Mouse (Mus musculus) adrenal gland, postnatal 14 days (tissue): ENCODE data around the gene Zer1. TPM values are rescaled to one million over a fixed set of nuclear protein-coding genes. Genes with fewer than 3 reads are reported as not detected.
A peak's percentile ranks its signal among the peaks of the same experiment; 100 is the strongest.
"Not testable (repeated sequence)": the region's sequence is repeated elsewhere in the genome, so short reads cannot be mapped to it uniquely, and the experiment has no call there.

ENCODE experiments used
- DNase-seq: peaks from one replicate; pipeline ENCODE4 v3.0.0; 2021; ENCODE audit warnings: mixed read lengths
- total RNA-seq: library from RNA; stranded (reverse); gene quantifications from 2 replicates; pipeline ENCODE4 v1.2.3, GENCODE M21; 2021

Zer1 gene
- total RNA-seq, 1 experiment from 2014 or later, result 32.4 TPM

DNA sequence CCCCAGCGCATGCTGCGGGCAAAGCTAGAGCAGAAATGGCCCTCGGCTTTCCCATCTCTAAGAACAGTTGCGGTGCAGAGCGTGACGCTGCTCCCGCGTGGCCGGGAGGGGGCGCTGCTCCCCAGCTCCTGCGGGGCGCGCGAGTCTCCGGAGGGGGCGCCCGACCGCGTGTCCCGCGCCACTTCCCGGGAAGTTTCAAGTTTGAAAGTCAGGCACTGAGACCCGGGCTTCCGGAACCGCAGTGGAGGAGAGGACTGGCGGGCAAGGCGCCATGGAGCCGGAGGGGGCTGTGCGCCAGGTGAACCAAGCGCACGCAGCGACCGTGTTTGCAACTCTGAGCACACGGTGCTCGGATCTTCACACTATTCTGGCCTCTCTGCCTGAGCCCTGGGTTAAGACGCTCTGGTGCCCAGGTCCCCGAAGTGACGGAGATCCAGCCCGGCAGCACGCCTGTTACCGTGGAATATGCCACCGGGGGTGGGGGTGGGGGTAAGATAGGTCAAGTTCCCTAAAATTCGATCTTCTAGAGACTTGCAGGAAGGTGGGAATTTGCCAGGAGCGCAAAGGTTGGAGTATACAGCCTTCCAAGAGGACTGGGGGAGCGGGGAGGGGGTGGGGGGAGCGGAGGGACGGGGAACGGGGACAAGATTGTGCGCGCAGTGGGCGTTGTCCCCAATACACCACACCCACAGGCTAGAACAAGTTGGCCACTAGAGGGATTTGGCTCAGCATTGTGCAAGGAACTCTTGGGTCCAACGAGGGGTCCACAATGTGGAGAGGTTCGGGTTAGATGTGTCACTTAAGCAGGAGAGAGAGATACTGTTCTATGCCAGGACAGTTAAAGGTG is 46.7 kb downstream of the Zer1 start, which contains the start of gene Pkn3:
Gene Pkn3 (plus strand): TSS at position 183 of the 847 bp plus-strand sequence.
- DNase-seq, result peak; percentile 93

DNA sequence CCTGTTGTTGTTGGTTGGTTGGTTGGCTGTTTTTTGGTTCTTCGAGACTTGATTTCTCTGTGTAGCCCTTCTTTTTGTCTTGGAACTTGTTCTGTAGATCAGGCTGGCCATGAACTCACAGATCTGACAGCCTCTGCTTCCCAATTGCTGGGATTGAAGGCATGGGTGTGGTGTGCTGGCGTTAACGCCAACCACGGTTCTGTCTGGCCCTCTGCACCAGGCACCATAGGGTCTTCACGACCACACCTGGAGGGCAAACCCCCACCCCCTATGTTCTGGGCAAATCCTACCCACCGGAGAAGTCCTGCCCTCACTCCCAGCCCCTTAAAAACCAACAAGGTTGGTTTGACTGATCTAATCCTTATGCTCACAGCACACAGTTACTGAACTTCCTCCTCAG is 47.4 kb downstream of the Zer1 start:
- no peak for DNase-seq

DNA sequence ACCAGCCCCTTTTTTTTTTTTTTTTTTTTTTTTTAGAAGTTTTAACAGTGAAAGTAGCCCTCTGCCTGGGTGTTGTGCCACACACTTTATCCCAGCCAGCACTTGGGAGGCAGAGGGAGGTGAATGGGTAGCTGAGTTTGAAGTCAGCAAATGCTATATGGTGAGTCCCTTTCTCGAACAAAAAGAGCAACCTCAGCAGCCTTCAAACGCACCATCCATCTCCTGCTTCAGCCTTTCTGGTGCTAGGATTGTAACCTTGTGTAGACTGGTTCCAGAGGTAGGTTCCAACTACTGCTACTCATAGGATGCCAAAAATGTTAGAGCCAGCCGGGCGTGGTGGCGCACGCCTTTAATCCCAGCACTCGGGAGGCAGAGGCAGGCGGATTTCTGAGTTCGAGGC is 47.9 kb downstream of the Zer1 start:
- no peak for DNase-seq

DNA sequence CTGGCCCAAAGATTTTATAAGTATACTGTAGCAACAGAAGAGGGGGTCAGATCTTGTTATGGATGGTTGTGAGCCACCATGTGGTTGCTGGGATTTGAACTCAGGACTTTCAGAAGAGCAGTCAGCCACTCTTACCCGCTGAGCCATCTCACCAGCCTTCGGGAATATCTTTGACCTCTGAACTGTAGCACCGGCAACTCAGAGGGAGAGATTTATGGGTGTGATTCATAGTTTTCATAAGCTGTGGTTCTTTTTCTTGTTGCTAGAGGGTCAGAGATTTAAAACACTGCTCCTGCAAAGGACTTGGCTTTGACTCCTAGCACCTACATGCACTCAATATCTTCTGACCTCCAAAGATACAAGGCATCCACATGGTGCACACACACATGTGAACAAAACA is 48.8 kb downstream of the Zer1 start:
- DNase-seq, result peak; percentile 45

DNA sequence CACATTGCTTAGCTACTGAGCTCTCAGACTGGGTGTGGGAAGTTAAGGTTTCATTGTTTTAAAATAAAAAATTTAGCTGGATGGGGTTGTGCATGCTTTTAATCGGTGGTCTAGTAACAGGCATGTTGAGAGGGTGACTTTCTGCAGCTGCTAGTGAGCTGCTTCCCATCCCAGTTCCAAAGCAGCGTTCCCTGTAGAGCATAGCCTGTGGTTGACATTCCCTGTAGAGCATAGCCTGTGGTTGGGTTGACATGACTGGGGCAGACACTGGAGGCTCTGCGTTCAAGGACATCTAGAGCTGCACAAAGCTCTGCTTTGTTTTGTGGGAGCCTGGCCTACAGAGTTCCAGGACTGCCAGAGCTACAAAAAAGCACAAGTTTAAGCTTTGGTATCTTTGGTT is 51.1 kb downstream of the Zer1 start:
- no peak for DNase-seq

DNA sequence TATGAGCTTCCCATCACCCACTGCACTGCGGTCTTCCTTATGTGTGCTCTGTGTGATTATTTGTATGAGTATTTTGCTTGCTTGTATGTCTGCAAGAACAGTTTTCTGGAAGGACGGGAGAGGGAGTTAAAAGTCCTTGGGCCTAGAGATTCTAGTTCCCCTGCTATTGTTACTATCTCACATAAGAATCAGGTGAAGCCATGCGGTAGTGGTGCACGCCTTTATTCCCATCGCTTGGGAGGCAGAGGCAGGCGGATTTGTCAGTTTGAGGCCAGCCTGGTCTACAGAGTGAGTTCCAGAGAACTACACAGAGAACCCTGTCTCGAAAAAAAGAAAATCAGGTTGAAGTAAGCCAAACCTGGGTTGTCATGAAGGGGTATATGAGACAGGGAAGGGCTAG is 51.5 kb downstream of the Zer1 start:
- DNase-seq, result no peak

DNA sequence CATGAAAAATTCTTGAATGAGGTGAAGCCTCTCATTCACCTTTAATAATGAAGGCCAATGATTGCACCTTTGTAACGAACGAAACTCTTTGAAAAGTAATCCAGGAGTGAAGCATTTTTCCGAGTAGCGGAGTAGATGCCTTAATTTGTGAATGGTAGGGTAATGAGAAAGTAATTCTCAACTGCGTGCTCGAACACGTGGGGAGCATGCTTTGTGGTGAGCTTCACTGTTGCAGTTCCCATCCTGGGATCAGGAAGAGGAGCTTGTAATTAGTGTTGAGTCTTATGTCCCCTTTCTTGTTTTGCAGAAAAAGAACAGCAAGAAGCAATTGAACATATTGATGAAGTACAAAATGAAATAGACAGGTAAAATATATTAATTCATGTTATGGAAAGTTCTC is 56.4 kb downstream of the Zer1 start:
- DNase-seq, result no peak

- DNase-seq, result peak; percentile 67
Observed at GRCm38 (mm10) chr2:30067031-30067888, 57.1 kb downstream of the Zer1 start.

DNA sequence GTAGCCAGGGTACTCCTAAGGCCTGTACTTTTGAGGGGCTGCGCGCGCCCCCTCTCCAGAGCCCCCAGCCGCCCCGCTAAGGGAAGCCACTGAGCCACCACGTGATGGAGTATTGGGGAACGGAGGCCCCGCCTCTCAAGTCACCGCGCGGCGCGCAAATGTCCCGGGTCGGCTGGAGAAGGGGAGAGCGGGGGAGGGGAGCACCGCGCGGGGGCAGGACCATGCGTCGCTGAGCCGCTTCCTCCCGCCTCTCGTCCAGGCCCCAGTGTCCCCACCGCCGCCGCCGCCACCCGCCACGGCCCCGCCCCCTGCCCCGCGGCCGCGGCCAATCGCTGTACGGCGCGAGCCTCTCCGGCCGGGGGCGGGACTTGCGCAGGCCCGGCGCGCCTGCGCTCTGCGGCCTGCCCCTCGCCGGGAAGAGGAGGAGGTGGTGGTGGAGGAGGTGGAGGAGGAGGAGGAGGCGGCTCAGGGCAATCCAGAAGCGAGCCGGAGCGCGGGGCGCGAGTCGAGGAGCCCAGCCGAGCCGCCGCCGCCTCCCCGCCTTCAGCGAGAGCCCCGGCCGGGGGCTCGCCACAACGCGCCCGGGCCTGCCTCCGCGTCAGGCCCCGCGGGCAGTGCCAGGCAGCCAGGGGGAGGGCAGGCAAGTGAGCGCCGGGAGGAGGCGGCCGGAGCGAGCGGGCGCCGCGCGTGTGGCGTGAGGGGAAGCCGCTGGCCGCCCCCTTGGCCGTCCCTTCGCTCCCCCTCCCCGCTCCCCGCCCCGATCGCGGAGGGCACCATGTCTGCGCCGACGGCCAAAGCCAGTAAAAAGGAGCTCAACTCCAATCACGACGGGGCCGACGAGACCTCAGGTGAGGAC is 58.1 kb downstream of the Zer1 start:
- DNase-seq, result peak; percentile 98

DNA sequence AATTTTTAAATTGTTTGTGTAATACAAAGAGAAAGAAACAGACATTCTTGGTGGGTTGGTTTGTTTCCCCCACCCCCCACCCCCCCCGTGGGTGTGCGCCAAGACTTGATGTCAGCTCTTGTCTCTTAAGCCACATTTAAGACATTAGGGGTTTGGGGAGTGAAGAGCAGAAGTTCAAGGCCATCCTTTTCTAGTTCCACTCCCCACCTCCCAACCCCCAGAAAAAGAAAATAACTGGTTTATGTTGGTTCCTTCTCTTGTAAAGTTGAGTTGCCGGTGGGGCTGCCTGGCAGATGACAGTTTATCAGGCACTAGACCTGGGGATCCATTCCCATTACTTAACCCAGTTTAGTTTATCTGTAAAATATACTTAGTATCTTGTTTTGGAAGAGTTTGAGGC is 60.1 kb downstream of the Zer1 start:
- no peak for DNase-seq

DNA sequence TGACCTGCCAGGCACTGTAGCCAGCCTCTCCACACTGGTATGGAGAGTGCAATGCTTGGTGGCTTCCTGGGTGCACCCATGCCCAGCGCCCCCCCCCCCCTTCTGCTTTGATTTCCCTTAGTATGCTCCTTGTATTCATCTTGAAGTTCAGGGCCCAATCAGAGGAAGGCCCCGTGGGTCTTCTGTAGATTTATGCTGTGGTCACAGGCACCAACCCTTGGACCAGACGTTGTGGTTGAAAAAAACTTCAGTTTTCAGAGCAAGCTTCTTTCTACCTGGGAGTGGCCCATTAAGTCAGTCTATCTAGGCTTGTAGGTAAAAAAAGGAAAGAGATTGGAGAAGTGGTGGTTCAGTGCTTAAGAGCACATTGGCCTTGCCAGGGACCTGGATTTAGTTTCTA is 60.6 kb downstream of the Zer1 start:
- no peak for DNase-seq

- peak; percentile 74 for DNase-seq
Observed at GRCm38 (mm10) chr2:30063235-30063634, 61.1 kb downstream of the Zer1 start.

DNA sequence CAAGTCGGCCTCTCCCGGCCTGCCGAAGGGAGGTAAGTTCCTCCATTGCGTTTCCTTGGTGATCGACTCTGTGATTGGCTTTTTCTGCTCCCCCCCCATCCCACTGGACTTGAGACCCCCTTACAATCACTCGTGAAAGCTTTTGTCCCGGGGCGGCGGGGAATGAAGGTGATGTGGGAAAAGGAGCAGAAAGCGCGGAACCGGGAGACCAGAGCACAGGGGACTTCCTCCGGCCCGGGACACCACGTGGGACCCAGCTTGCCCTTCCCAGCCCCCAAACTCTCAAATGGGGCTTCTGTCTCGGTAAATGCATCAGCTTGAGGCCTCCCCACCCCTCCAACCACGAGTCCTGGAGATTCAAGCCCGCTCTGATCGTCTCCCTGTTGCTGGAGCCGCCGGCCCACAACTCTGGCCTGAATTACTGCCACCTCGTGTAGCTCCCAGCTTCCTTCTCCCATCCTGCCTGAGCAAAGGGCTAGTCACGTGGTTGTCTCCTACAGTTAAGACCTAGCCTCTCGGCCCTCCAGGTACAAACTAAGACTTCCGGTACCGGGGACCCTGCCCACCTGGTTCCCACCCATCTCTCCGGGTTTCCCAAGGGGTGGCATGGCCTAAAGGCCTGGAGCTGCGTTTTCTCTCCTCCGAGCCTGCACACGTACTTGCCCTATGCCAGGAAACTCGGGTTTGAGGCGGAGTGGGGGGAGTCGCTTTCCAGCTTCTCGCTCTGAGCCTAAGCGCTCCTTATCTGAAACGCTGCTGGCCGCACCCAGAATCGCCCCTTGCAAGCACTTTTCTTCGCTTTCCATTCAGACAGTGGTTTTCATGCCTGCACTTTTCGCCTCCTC is 61.9 kb downstream of the Zer1 start:
- peak; percentile 75 for DNase-seq

- peak; percentile 81 for DNase-seq
Observed at GRCm38 (mm10) chr2:30061215-30062166, 62.9 kb downstream of the Zer1 start.

GRCm38 (mm10) chr2:30058418-30058817 is 66.0 kb downstream of the Zer1 start:
- DNase-seq, result no peak

DNA sequence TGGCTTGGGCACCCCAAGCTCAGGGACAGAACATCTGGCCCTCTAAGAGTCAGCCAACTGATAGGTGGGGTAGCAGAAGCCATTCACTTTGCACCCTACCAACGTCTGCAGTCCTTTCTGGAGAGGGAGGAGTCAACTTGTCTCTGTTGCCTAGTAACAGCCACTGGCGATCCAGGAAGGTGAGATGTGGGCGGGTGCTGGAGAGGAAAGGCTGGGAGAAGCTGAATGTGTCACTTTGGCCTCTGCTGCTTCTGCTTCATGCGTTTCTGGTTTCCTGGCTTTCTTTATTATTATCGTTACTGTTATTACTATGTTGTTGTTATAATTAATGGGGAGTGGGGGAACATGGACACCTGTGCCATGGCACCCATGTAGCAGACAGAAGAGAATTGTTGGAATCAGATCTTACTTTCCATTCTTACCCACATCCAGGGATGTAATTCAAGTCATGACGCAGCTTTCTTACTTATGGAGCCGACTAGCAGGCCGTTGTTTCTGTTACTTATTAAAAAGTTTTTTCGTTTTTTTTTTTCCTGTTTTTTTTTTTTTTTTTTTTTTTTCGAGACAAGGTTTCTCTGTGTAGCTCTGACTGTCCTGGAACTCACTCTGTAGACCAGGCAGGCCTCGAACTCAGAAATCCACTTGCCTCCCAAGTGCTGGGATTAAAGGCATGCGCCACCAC is 67.0 kb downstream of the Zer1 start, which contains the start of gene Set:
Gene Set (plus strand): TSS at position 156 of the 682 bp plus-strand sequence.
- peak; percentile 84 for DNase-seq

GRCm38 (mm10) chr2:30056736-30057135 is 67.6 kb downstream of the Zer1 start:
- DNase-seq, result peak; percentile 67

- DNase-seq, result not testable (repeated sequence)
Observed at GRCm38 (mm10) chr2:30055310-30055709, 69.1 kb downstream of the Zer1 start.
